Mouse (Mus musculus) C2C12 (cell line): ENCODE measurements around the gene Ccdc54.

Experiments
- CTCF ChIP-seq: IDR thresholded peaks from one replicate; pipeline ENCODE4 v1.5.1; 2011; ENCODE audit not compliant: control insufficient read depth, insufficient read depth, insufficient read length
- MAX ChIP-seq: IDR thresholded peaks from one replicate; pipeline ENCODE4 v1.6.1; 2011; ENCODE audit warnings: mild to moderate bottlenecking, control low read depth

DNA sequence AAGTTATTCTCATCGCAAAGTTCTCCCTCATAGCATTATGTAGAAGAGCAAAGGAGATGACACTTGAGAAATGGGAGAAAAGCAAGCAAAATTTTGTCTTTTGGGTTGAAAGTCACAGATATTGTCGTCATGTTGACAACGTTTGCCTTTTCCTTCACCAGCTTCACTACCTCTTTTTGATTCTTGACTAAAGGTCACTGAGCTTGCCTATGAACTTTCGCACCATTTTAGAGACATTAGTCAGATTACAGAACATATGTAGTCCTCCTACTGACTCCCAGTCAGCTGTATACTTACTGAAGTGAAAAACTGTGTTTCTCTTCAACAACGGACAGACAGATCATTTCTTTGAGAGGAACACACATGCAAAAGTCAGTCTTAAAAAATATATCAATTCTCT is 40.0 kb downstream of the Ccdc54 start:
- TF ChIP-seq CTCF (no peak), MAX (no peak)
